ENCODE assay signal across 15 mouse cellular contexts in the genomic region with DNA sequence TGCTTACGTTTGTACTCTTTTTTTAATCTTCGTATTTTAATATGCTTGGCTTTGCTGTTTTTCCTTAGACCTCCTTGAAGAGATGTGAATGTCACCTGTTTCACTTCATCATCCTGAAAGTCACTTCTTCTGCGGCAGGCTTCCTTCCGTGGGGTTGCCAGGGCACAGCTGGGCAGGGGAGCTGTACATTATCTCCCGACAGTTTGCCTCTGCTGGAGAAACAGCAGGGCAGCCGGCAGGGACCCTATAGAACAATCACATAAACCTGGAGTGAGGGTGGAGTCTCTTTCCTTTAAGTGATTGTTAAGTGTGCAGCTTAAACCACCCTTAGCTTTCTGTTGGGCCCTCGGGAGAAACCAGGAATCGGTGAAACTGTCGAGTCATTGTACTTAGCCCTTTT. TPM values are rescaled to one million over a fixed set of nuclear protein-coding genes. Genes with fewer than 3 reads are reported as not detected.
DNase-seq lines count a peak whose midpoint lies in the region; ATAC-seq and TF ChIP-seq lines count a peak whose summit lies in the region.
"Had no signal": no experiment of that assay in that cellular context is flagged by ENCODE, and none has a peak within 500 bp of the region (broad histone marks: within the 10 kb centered on the region; RNA-seq: fewer than 3 reads in every experiment).

No protein-coding gene starts in this region.

- H3K36me3 ChIP-seq in embryonic facial prominence, embryonic 12.5 days = no peaks in the 10 kb centered on the region
- no peaks in the 10 kb centered on the region for H3K36me3 ChIP-seq in embryonic facial prominence, embryonic 10.5 days (replicated peaks)
- no peaks in the 10 kb centered on the region for H3K36me3 ChIP-seq in limb, embryonic 13.5 days
- no peaks in the 10 kb centered on the region for H3K36me3 ChIP-seq in limb, embryonic 10.5 days
- H3K36me3 ChIP-seq in ES-E14 (ENCODE audit: control insufficient read depth, insufficient read depth, low read length, poor library complexity, severe bottlenecking) = no peaks in the 10 kb centered on the region
- no peaks in the 10 kb centered on the region for H3K36me3 ChIP-seq in limb, embryonic 14.5 days (ENCODE audit: control insufficient read depth, insufficient read depth, low read length)
- H3K36me3 ChIP-seq: forebrain, embryonic 10.5 days; limb, embryonic 15.5 days had no signal

- no peaks in the 10 kb centered on the region for H3K9me3 ChIP-seq in embryonic facial prominence, embryonic 12.5 days
- H3K9me3 ChIP-seq in embryonic facial prominence, embryonic 10.5 days = no peaks in the 10 kb centered on the region
- no peaks in the 10 kb centered on the region for H3K9me3 ChIP-seq in limb, embryonic 13.5 days
- no peaks in the 10 kb centered on the region for H3K9me3 ChIP-seq in limb, embryonic 10.5 days (replicated peaks)
- H3K9me3 ChIP-seq in ES-E14 (ENCODE audit: control insufficient read depth, insufficient read depth, low read depth, low read length) = no peaks in the 10 kb centered on the region
- H3K9me3 ChIP-seq in limb, embryonic 14.5 days (ENCODE audit: control insufficient read depth, low read length) = no peaks in the 10 kb centered on the region
- H3K9me3 ChIP-seq: forebrain, embryonic 10.5 days; limb, embryonic 15.5 days had no signal

- H3K4me2 ChIP-seq in embryonic facial prominence, embryonic 12.5 days (replicated peaks) = peak overlapping the region; percentile 21; the same call in 1 of the 2 replicates
- H3K4me2 ChIP-seq in limb, embryonic 13.5 days (replicated peaks) = peak overlapping the region; percentile 21
- H3K4me2 ChIP-seq in limb, embryonic 14.5 days (replicated peaks; ENCODE audit: low read depth, low read length, severe bottlenecking) = 0 out of 2 replicates have a peak overlapping the region, but pooled peaks have one; percentile 7
- H3K4me2 ChIP-seq: limb, embryonic 15.5 days had no signal

- no peak overlapping the region for H3K4me3 ChIP-seq in embryonic facial prominence, embryonic 12.5 days
- no peak overlapping the region for H3K4me3 ChIP-seq in embryonic facial prominence, embryonic 10.5 days
- no peak overlapping the region for H3K4me3 ChIP-seq in limb, embryonic 13.5 days
- no peak overlapping the region for H3K4me3 ChIP-seq in limb, embryonic 10.5 days
- H3K4me3 ChIP-seq in ES-E14 (ENCODE audit: insufficient read depth in 1 of 2, low read depth in 1 of 2, low read length in 2 of 2, poor library complexity in 1 of 2, severe bottlenecking in 1 of 2) = no peak overlapping the region
- H3K4me3 ChIP-seq in limb, embryonic 14.5 days (replicated peaks; ENCODE audit: low read length) = no peak overlapping the region
- H3K4me3 ChIP-seq: forebrain, embryonic 10.5 days; limb, embryonic 15.5 days had no signal

- no peak overlapping the region for H3K9ac ChIP-seq in embryonic facial prominence, embryonic 12.5 days
- no peak overlapping the region for H3K9ac ChIP-seq in limb, embryonic 13.5 days
- H3K9ac ChIP-seq in ES-E14 (ENCODE audit: insufficient read depth, low read depth, low read length, poor library complexity, severe bottlenecking) = no peak overlapping the region
- no peak overlapping the region for H3K9ac ChIP-seq in limb, embryonic 14.5 days (ENCODE audit: low read depth, low read length, severe bottlenecking)
- H3K9ac ChIP-seq: limb, embryonic 15.5 days had no signal

- in situ Hi-C loops in ES-E14 (cut with MboI; ENCODE audit: low sequenced_read_pairs in 2 of 2, unreplicated experiment in 2 of 2) = no loop called here

- WGBS in embryonic facial prominence, embryonic 12.5 days = 21% methylated on average over 9 of the region's 9 CpGs
- 31% methylated on average over 9 of the region's 9 CpGs for WGBS in embryonic facial prominence, embryonic 10.5 days
- 23% methylated on average over 9 of the region's 9 CpGs for WGBS in limb, embryonic 13.5 days
- WGBS in limb, embryonic 10.5 days = 43% methylated on average over 9 of the region's 9 CpGs
- 23% methylated on average over 9 of the region's 9 CpGs for WGBS in limb, embryonic 14.5 days

- H3K4me1 ChIP-seq in embryonic facial prominence, embryonic 12.5 days = peaks cover 9% of the 10 kb centered on the region; the same call in 1 of the 2 replicates
- H3K4me1 ChIP-seq in embryonic facial prominence, embryonic 10.5 days = peaks cover 19% of the 10 kb centered on the region
- H3K4me1 ChIP-seq in limb, embryonic 13.5 days = peaks cover 10% of the 10 kb centered on the region
- H3K4me1 ChIP-seq in limb, embryonic 10.5 days = peaks cover 7% of the 10 kb centered on the region
- peaks cover 3 to 6% of the 10 kb centered on the region in 2 experiments; a peak in 3 of 4 replicates for H3K4me1 ChIP-seq in ES-E14 (ENCODE audit: control insufficient read depth in 2 of 2, insufficient read depth in 2 of 2, low read length in 2 of 2, poor library complexity in 1 of 2)
- peaks cover 10% of the 10 kb centered on the region for H3K4me1 ChIP-seq in limb, embryonic 14.5 days (ENCODE audit: control insufficient read depth, insufficient read depth, low read length)

- no peaks in the 10 kb centered on the region for H3K27me3 ChIP-seq in embryonic facial prominence, embryonic 12.5 days
- no peaks in the 10 kb centered on the region for H3K27me3 ChIP-seq in embryonic facial prominence, embryonic 10.5 days (replicated peaks; ENCODE audit: low read depth, poor library complexity, severe bottlenecking)
- H3K27me3 ChIP-seq in limb, embryonic 13.5 days = no peaks in the 10 kb centered on the region
- H3K27me3 ChIP-seq in limb, embryonic 10.5 days (ENCODE audit: low read depth, poor library complexity, severe bottlenecking) = no peaks in the 10 kb centered on the region
- H3K27me3 ChIP-seq in limb, embryonic 14.5 days (ENCODE audit: control insufficient read depth, insufficient read depth, low read length) = no peaks in the 10 kb centered on the region
- H3K27me3 ChIP-seq: limb, embryonic 15.5 days had no signal

- no peak for DNase-seq in embryonic facial prominence, embryonic 10.5 days (ENCODE audit: low spot score)
- DNase-seq in limb, embryonic 10.5 days (ENCODE audit: low spot score) = no peak
- DNase-seq in ES-E14 (ENCODE audit: low read depth, low spot score) = peak; percentile 28
- no peak for DNase-seq in limb, embryonic 14.5 days (ENCODE audit: low spot score)
- DNase-seq in retina, postnatal 1 day = no peak
- no peak for DNase-seq in kidney, postnatal 4 days
- DNase-seq: adrenal gland, postnatal 10 days; gastrocnemius, postnatal 14 days; kidney, adult 8-10 months; layer of hippocampus, adult 9-11 months; right cerebral cortex, postnatal 4 days had no signal

- no peak for TF ChIP-seq POLR2A in limb, embryonic 14.5 days (IDR thresholded peaks at IDR 0.05; ENCODE audit: borderline replicate concordance, extremely low read depth, insufficient read depth, insufficient read length)

- no peak for ATAC-seq in embryonic facial prominence, embryonic 12.5 days (ENCODE audit: insufficient number of reproducible peaks, insufficient read depth, low FRiP score, low TSS enrichment)
- ATAC-seq in limb, embryonic 13.5 days (ENCODE audit: low FRiP score, low read depth) = peak; percentile 61; the same call in 1 of the 2 replicates
- ATAC-seq in limb, embryonic 14.5 days (ENCODE audit: low FRiP score, low read depth) = 0 out of 2 replicates have a peak, but pooled peaks have one; percentile 30

- H3K27ac ChIP-seq in embryonic facial prominence, embryonic 12.5 days = no peak overlapping the region
- no peak overlapping the region for H3K27ac ChIP-seq in embryonic facial prominence, embryonic 10.5 days (replicated peaks)
- H3K27ac ChIP-seq in limb, embryonic 13.5 days = no peak overlapping the region
- no peak overlapping the region for H3K27ac ChIP-seq in limb, embryonic 10.5 days
- no peak overlapping the region for H3K27ac ChIP-seq in ES-E14 (ENCODE audit: insufficient read depth, low read depth, low read length, poor library complexity, severe bottlenecking)
- no peak overlapping the region for H3K27ac ChIP-seq in limb, embryonic 14.5 days (replicated peaks; ENCODE audit: low read depth, low read length)
- H3K27ac ChIP-seq: forebrain, embryonic 10.5 days; limb, embryonic 15.5 days had no signal

TF ChIP-seq in ES-E14, 5 proteins besides CTCF, POLR2A, EP300 and RAD21:
- no peak for TF ChIP-seq HCFC1 (IDR thresholded peaks at IDR 0.05; ENCODE audit: borderline replicate concordance, insufficient read depth, low read length)
- 0 out of 2 replicates have a peak, but pooled peaks have one; percentile 57 for TF ChIP-seq MAFK (IDR thresholded peaks at IDR 0.05; ENCODE audit: insufficient read depth, low read depth, low read length)

RNA-seq across cellular contexts. Expression of gene Tiparp, which starts 11.1 kb away (rescaled TPM):
- polyA plus RNA-seq in embryonic facial prominence, embryonic 12.5 days (2016; fragmentation: Nextera tagmentation; extraction: Ambion mirVana) = 34.8 and 37.8 TPM in 2 replicates
- 47.5 and 48.7 TPM in 2 replicates for polyA plus RNA-seq in embryonic facial prominence, embryonic 10.5 days (2016; fragmentation: Nextera tagmentation; extraction: Ambion mirVana)
- 33.4 and 35.3 TPM in 2 replicates for polyA plus RNA-seq in limb, embryonic 13.5 days (2015; fragmentation: Nextera tagmentation; extraction: Ambion mirVana)
- polyA plus RNA-seq in limb, embryonic 10.5 days (2016; fragmentation: Nextera tagmentation; extraction: Ambion mirVana) = 37.5 and 45.9 TPM in 2 replicates
- total RNA-seq in ES-E14 (2012; rRNA removed) = 22.8 and 24.6 TPM in 2 replicates
- polyA plus RNA-seq in limb, embryonic 14.5 days (2012; rRNA removed) = 7.7 and 8.9 TPM in 2 replicates
- 29.9 and 31.4 TPM in 2 replicates for polyA plus RNA-seq in limb, embryonic 14.5 days (2014; fragmentation: Nextera tagmentation; extraction: Ambion mirVana)
